In the genomic region with DNA sequence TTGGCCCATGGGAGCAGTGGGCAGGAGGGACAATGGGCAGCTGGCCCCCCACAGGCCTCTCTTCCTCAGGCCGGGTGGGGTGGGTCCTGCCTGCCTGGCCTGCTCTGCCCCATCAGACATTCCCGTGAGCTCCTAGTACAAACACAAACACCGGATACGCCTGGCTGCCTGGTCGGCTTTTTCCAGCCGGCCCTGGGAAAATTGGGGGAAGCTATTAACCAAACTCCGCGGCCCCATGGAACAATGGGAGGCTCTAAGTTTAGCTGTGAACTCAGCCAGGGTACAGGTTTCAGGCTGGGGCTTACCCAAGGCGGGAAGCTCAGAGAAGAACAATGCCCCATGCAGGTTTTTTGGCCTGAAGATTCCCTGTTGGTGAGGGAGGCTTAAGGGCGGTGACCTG, we compare ENCODE assay signal across 10 mouse cellular contexts. TPM values are rescaled to one million over a fixed set of nuclear protein-coding genes. Genes with fewer than 3 reads are reported as not detected.
A peak's percentile ranks its signal among the peaks of the same experiment; 100 is the strongest.
DNase-seq lines count a peak whose midpoint lies in the region; ATAC-seq and TF ChIP-seq lines count a peak whose summit lies in the region.
"Had no signal": no experiment of that assay in that cellular context is flagged by ENCODE, and none has a peak within 500 bp of the region (broad histone marks: within the 10 kb centered on the region; RNA-seq: fewer than 3 reads in every experiment).

No protein-coding gene starts in this region.

- WGBS in limb, embryonic 14.5 days = 31% methylated on average over 10 of the region's 10 CpGs
- WGBS in liver, embryonic 12.5 days (ENCODE audit: insufficient replicate concordance) = 38% methylated on average over 10 of the region's 10 CpGs

- H3K27ac ChIP-seq in limb, embryonic 14.5 days (replicated peaks; ENCODE audit: low read depth, low read length) = 0 out of 2 replicates have a peak overlapping the region, but pooled peaks have one; percentile 13
- H3K27ac ChIP-seq in liver, embryonic 12.5 days = no peak overlapping the region

- TF ChIP-seq POLR2A in limb, embryonic 14.5 days (IDR thresholded peaks at IDR 0.05; ENCODE audit: borderline replicate concordance, extremely low read depth, insufficient read depth, insufficient read length) = no peak

- no peaks in the 10 kb centered on the region for H3K27me3 ChIP-seq in limb, embryonic 14.5 days (ENCODE audit: control insufficient read depth, insufficient read depth, low read length)
- H3K27me3 ChIP-seq in liver, embryonic 12.5 days (replicated peaks) = peaks cover 19% of the 10 kb centered on the region; the same call in 1 of the 2 replicates

- H3K4me3 ChIP-seq in limb, embryonic 14.5 days (replicated peaks; ENCODE audit: low read length) = no peak overlapping the region
- H3K4me3 ChIP-seq in liver, embryonic 12.5 days = no peak overlapping the region

- no peak overlapping the region for H3K4me2 ChIP-seq in limb, embryonic 14.5 days (replicated peaks; ENCODE audit: low read depth, low read length, severe bottlenecking)
- H3K4me2 ChIP-seq in liver, embryonic 12.5 days = no peak overlapping the region

- peaks cover 40% of the 10 kb centered on the region for H3K36me3 ChIP-seq in limb, embryonic 14.5 days (ENCODE audit: control insufficient read depth, insufficient read depth, low read length)
- no peaks in the 10 kb centered on the region for H3K36me3 ChIP-seq in liver, embryonic 12.5 days

- no peak overlapping the region; the same call in 1 of the 2 replicates for H3K9ac ChIP-seq in limb, embryonic 14.5 days (ENCODE audit: low read depth, low read length, severe bottlenecking)
- no peak overlapping the region for H3K9ac ChIP-seq in liver, embryonic 12.5 days

- DNase-seq in retina, postnatal 1 day = peak; percentile 55
- no peak for DNase-seq in retina, embryonic 14.5 days (ENCODE audit: low spot score)
- peak; percentile 50 to 60 for DNase-seq in heart, postnatal 14 days
- DNase-seq in limb, embryonic 14.5 days (ENCODE audit: low spot score) = no peak
- DNase-seq in urinary bladder, postnatal 4 days (ENCODE audit: low spot score in 2 of 2) = no peak
- DNase-seq in urinary bladder, postnatal 25 days (ENCODE audit: low spot score) = no peak

- no peak for ATAC-seq in limb, embryonic 14.5 days (ENCODE audit: low FRiP score, low read depth)
- no peak for ATAC-seq in megakaryocyte-erythroid progenitor cell, adult 5-6 weeks (replicated peaks; ENCODE audit: low FRiP score, low TSS enrichment, poor library complexity, severe bottlenecking)
- no peak for ATAC-seq in liver, embryonic 12.5 days

- peaks cover 8% of the 10 kb centered on the region for H3K4me1 ChIP-seq in limb, embryonic 14.5 days (ENCODE audit: control insufficient read depth, insufficient read depth, low read length)
- 0 out of 2 replicates have a peak, but pooled peaks cover 3% of the 10 kb centered on the region for H3K4me1 ChIP-seq in liver, embryonic 12.5 days

- no peaks in the 10 kb centered on the region for H3K9me3 ChIP-seq in limb, embryonic 14.5 days (ENCODE audit: control insufficient read depth, low read length)
- no peaks in the 10 kb centered on the region for H3K9me3 ChIP-seq in liver, embryonic 12.5 days (replicated peaks)

- intact Hi-C loops in heart, postnatal 14 days (cut with DNase I) = no loop called here

RNA-seq across cellular contexts. Expression of gene B230104I21Rik, which starts 0.7 kb away (rescaled TPM):
- total RNA-seq in heart, postnatal 14 days (2021) = not detected
- not detected in 2 replicates for polyA plus RNA-seq in limb, embryonic 14.5 days (2012; rRNA removed)
- not detected in 2 replicates for polyA plus RNA-seq in limb, embryonic 14.5 days (2014; fragmentation: Nextera tagmentation; extraction: Ambion mirVana)
- not detected in 2 replicates for total RNA-seq in megakaryocyte-erythroid progenitor cell, adult 5-6 weeks (2014; fragmentation: Nextera tagmentation)
- total RNA-seq in megakaryocyte-erythroid progenitor cell, adult 5-6 weeks (2017) = not detected in 2 replicates
- polyA plus RNA-seq in liver, embryonic 12.5 days (2016; fragmentation: Nextera tagmentation; extraction: Ambion mirVana) = not detected in 2 replicates
- total RNA-seq: MEL had no signal
- polyA plus RNA-seq: large intestine, adult 2 months had no signal

RNA-seq across cellular contexts. Expression of gene Arhgef16, which starts 35.2 kb away (rescaled TPM):
- under 1 TPM; 0.65 to 0.71 TPM for total RNA-seq in heart, postnatal 14 days (2021)
- 4.2 and 6.0 TPM in 2 replicates for polyA plus RNA-seq in limb, embryonic 14.5 days (2012; rRNA removed)
- polyA plus RNA-seq in limb, embryonic 14.5 days (2014; fragmentation: Nextera tagmentation; extraction: Ambion mirVana) = 6.1 and 6.2 TPM in 2 replicates
- not detected in 2 replicates for total RNA-seq in megakaryocyte-erythroid progenitor cell, adult 5-6 weeks (2014; fragmentation: Nextera tagmentation)
- not detected in 2 replicates for total RNA-seq in megakaryocyte-erythroid progenitor cell, adult 5-6 weeks (2017)
- polyA plus RNA-seq in liver, embryonic 12.5 days (2016; fragmentation: Nextera tagmentation; extraction: Ambion mirVana) = 3.9 and 4.5 TPM in 2 replicates
- total RNA-seq: MEL had no signal

Comparison
In these comparisons a context has a peak if more than half of its experiments do, and no peak if none do; other contexts are left out.
1. DNase-seq: peak in retina, postnatal 1 day (single experiment) and heart, postnatal 14 days (2 of 2); none in retina, embryonic 14.5 days (single experiment), limb, embryonic 14.5 days (single experiment), urinary bladder, postnatal 4 days (0 of 2) and urinary bladder, postnatal 25 days (single experiment).